Mouse (Mus musculus): ENCODE results near the gene Blcap. TPM values are rescaled to one million over a fixed set of nuclear protein-coding genes. Genes with fewer than 3 reads are reported as not detected.

Gene Blcap
- total RNA-seq, 2 experiments from 2014 or later: 71.5 to 76.9 TPM

DNA sequence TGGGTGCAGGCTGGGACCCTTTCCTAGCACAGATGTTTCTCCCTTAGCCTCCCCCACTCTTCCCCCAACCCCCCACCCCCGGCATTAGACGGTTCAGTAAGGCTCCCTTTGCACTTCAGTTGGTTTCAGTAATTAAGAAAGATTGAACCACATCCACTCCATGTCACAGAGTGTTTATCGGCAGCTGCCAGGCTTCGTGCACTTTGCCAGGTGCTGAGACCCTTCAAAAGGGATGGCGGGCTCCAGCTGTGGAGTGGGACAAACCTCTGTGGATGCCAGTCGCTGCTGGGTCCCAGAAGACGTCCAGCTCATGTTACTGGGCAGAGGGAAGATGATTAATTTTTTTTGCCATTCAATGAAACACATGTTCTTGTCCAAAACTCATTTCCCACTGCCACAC, 52.6 kb downstream of the Blcap start:
- no peak for DNase-seq

- no peak for DNase-seq
Observed at GRCm38 (mm10) chr2:157517526-157517925, 53.5 kb downstream of the Blcap start.

DNA sequence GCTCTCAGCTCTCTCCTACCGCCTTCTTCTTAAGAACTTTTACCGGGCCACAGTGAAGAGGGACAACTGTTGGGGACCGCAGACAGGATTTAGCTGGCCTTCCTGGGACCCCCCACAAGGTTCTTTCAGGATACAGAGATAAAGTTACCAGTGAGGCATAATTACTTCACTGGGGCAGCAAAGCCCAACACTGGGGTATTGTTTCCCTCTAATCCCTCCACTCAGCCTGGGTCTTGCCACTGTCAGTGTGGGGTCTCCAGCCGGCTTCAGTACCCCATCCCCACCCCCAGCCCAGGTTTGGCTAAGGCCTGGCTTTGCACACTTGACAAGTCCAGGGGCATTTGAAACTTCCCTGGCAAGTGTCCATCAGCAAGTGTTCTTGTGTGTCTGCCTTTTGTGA, 56.7 kb downstream of the Blcap start:
- DNase-seq: no peak

GRCm38 (mm10) chr2:157513737-157514208, 57.3 kb downstream of the Blcap start:
- no peak for DNase-seq

GRCm38 (mm10) chr2:157512859-157513258, 58.2 kb downstream of the Blcap start:
- no peak for DNase-seq

- DNase-seq: no peak
Observed at GRCm38 (mm10) chr2:157510031-157510430, 61.0 kb downstream of the Blcap start.

DNA sequence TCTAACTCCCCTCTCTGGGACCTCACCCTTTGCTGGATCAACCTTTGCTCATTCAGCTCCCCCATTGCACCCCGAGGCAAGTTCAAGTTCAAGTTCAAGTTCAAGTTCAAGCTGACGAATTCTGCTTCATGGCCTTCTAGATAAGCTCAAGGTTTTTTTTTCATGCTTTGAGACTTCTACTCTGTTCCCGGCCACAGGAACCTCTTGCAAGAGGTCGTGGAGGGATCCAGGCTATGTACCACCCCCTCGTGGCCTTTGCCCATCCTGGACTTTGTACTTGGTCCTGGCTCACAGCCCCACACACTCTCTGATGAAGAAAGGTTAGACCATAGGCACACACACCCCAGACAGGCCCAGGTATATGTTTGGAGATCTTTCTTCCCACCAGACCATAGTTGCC, 61.9 kb downstream of the Blcap start:
- no peak for DNase-seq

- DNase-seq: peak; percentile 38
Observed at GRCm38 (mm10) chr2:157506779-157507178, 64.3 kb downstream of the Blcap start.

Small RNA genes within 50 kb of the gene (microRNA-seq; reads per million reads assigned to microRNA genes)
- gene Gm23134: 0 to 0.20 reads per million in 2 experiments

Other genes with a start within 250 kb of the Blcap start
- gene Ghrh, start 223.8 kb downstream of the Blcap start, total RNA-seq (2021): not detected
- gene Manbal, start 203.7 kb downstream of the Blcap start, total RNA-seq (2021): 10 to 100 TPM; 35.8 to 35.9 TPM
- gene Src, start 152.8 kb downstream of the Blcap start, total RNA-seq (2021): 10 to 100 TPM; 11.8 to 13.7 TPM
- 10 to 100 TPM in 1 of 2 experiments, 1 to 10 TPM in 1; 8.9 to 13.2 TPM for gene Nnat, start 11.2 kb downstream of the Blcap start, total RNA-seq (2021)
- 10 to 100 TPM; 16.8 to 18.2 TPM for gene Ctnnbl1, start 166.1 kb upstream of the Blcap start, total RNA-seq (2021)

Measured in heart, postnatal 4 days (tissue).